Mouse (Mus musculus): ENCODE data around the gene Prl3d1. TPM values are rescaled to one million over a fixed set of nuclear protein-coding genes. Genes with fewer than 3 reads are reported as not detected.
"Not testable (repeated sequence)": the region's sequence is repeated elsewhere in the genome, so short reads cannot be mapped to it uniquely, and the experiment has no call there.

Gene Prl3d1
- not detected in 2 replicates for polyA plus RNA-seq (2015; fragmentation: Nextera tagmentation; extraction: Ambion mirVana)

GRCm38 (mm10) chr13:27093890-27094289 is at the start of gene Prl3d1:
TSS of gene Prl3d1 (plus strand) at chr13:27094190.
- H3K27ac ChIP-seq; H3K27me3 ChIP-seq; H3K9me3 ChIP-seq (replicated peaks); DNase-seq; H3K36me3 ChIP-seq; H3K4me2 ChIP-seq; H3K4me3 ChIP-seq (replicated peaks); ATAC-seq (ENCODE audit: low read depth); H3K4me1 ChIP-seq (replicated peaks); H3K9ac ChIP-seq: not testable (repeated sequence)
- 75% methylated on average over 5 of the region's 5 CpGs for WGBS (ENCODE audit: insufficient replicate concordance)

GRCm38 (mm10) chr13:27057270-27057669 is 36.7 kb upstream of the Prl3d1 start, which contains the start of gene Prl:
TSS of gene Prl (plus strand) at chr13:27057570.
- H3K27me3 ChIP-seq: no peaks in the 10 kb centered on the region
- H3K27ac ChIP-seq: no peak within 1 kb of the TSS
- ATAC-seq (ENCODE audit: low read depth) (no peak), DNase-seq (no peak)
- H3K4me3 ChIP-seq (replicated peaks): no peak within 1 kb of the TSS
- H3K4me2 ChIP-seq: no peak within 1 kb of the TSS
- no peaks in the 10 kb centered on the region for H3K4me1 ChIP-seq (replicated peaks)
- no peaks in the 10 kb centered on the region for H3K9me3 ChIP-seq (replicated peaks)
- 52% methylated on average over 1 of the region's 1 CpGs for WGBS (ENCODE audit: insufficient replicate concordance)
- H3K9ac ChIP-seq: no peak within 1 kb of the TSS
- H3K36me3 ChIP-seq: no peaks in the 10 kb centered on the region

GRCm38 (mm10) chr13:27059177-27059576 is 34.8 kb upstream of the Prl3d1 start:
- Histone ChIP-seq H3K27ac (no peak overlapping the region), H3K4me3 (replicated peaks) (no peak overlapping the region), H3K4me2 (no peak overlapping the region), H3K4me1 (replicated peaks) (no peaks in the 10 kb centered on the region), H3K36me3 (no peaks in the 10 kb centered on the region), H3K9ac (no peak overlapping the region), H3K9me3 (replicated peaks) (no peaks in the 10 kb centered on the region), H3K27me3 (no peaks in the 10 kb centered on the region)
- WGBS (ENCODE audit: insufficient replicate concordance): 53% methylated on average over 7 of the region's 7 CpGs
- ATAC-seq (ENCODE audit: low read depth) (no peak), DNase-seq (no peak)

- WGBS (ENCODE audit: insufficient replicate concordance): 64% methylated on average over 4 of the region's 4 CpGs
- not testable (repeated sequence) for H3K4me1 ChIP-seq (replicated peaks)
Measured at GRCm38 (mm10) chr13:27121398-27121797, 27.4 kb downstream of the Prl3d1 start, which contains the start of gene Prl3d2. TSS of gene Prl3d2 (plus strand) at chr13:27121698.

GRCm38 (mm10) chr13:27148264-27148663 is 54.3 kb downstream of the Prl3d1 start:
- H3K4me3 ChIP-seq (replicated peaks): no peak overlapping the region
- no peaks in the 10 kb centered on the region for H3K36me3 ChIP-seq
- H3K4me1 ChIP-seq (replicated peaks): no peaks in the 10 kb centered on the region
- H3K27ac ChIP-seq: no peak overlapping the region
- no peaks in the 10 kb centered on the region for H3K9me3 ChIP-seq (replicated peaks)
- no peaks in the 10 kb centered on the region for H3K27me3 ChIP-seq
- ATAC-seq (ENCODE audit: low read depth) (no peak), DNase-seq (no peak)
- no peak overlapping the region for H3K4me2 ChIP-seq
- WGBS (ENCODE audit: insufficient replicate concordance): 22% methylated on average over 1 of the region's 1 CpGs
- no peak overlapping the region for H3K9ac ChIP-seq

More at GRCm38 (mm10) chr13:27121398-27121797, 27.4 kb downstream of the Prl3d1 start, which contains the start of gene Prl3d2:
- H3K9me3 ChIP-seq (replicated peaks); H3K9ac ChIP-seq; ATAC-seq (ENCODE audit: low read depth); H3K27ac ChIP-seq; H3K36me3 ChIP-seq; DNase-seq; H3K4me2 ChIP-seq; H3K27me3 ChIP-seq; H3K4me3 ChIP-seq (replicated peaks): not testable (repeated sequence)

Other genes starting within 250 kb of the Prl3d1 start
- not detected in 2 replicates for gene Prl, start 36.6 kb upstream of the Prl3d1 start, polyA plus RNA-seq (2015; fragmentation: Nextera tagmentation; extraction: Ambion mirVana)
- gene Prl3d2, start 27.5 kb downstream of the Prl3d1 start, polyA plus RNA-seq (2015; fragmentation: Nextera tagmentation; extraction: Ambion mirVana): not detected in 2 replicates
- not detected in 2 replicates for gene Prl3d3, start 62.6 kb downstream of the Prl3d1 start, polyA plus RNA-seq (2015; fragmentation: Nextera tagmentation; extraction: Ambion mirVana)
- gene Prl3c1, start 102.5 kb downstream of the Prl3d1 start, polyA plus RNA-seq (2015; fragmentation: Nextera tagmentation; extraction: Ambion mirVana): not detected in 2 replicates
- not detected in 2 replicates for gene Prl3b1, start 147.7 kb downstream of the Prl3d1 start, polyA plus RNA-seq (2015; fragmentation: Nextera tagmentation; extraction: Ambion mirVana)
- not detected in 2 replicates for gene Prl3a1, start 165.2 kb downstream of the Prl3d1 start, polyA plus RNA-seq (2015; fragmentation: Nextera tagmentation; extraction: Ambion mirVana)
- not detected in 2 replicates for gene Prl6a1, start 218.4 kb downstream of the Prl3d1 start, polyA plus RNA-seq (2015; fragmentation: Nextera tagmentation; extraction: Ambion mirVana)